Mouse (Mus musculus) lung, postnatal 0 days (tissue): Measurements from ENCODE around the gene Elavl2.

ENCODE experiments used
- CTCF ChIP-seq: IDR thresholded peaks from 2 replicates; pipeline ENCODE4 v1.5.1; 2016; ENCODE audit warnings: antibody characterized with exemption, mild to moderate bottlenecking
- EP300 ChIP-seq: IDR thresholded peaks from 2 replicates; pipeline ENCODE4 v1.6.1; 2016; ENCODE audit warnings: antibody characterized with exemption, mild to moderate bottlenecking, control low read depth

DNA sequence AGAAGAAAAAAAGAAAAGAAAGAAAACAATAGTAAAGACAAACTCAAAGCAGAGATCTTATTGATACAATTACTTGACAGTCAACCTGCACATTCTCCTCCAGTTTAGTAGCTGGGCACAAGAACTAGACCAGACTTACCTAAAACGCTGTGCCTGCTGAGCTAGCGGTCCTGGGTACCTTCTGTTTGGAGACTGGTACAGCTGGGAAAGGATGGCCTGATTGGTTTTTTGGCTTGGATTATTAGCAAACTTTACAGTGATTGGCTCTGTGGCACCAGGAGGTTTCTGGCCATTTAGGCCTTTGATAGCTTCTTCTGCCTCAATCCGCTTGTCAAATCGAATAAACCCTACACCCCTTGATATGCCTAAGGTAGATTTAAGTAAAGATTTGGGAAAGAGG is 140.0 kb downstream of the Elavl2 start:
- TF ChIP-seq CTCF (no peak), EP300 (no peak)
